Mouse (Mus musculus): ENCODE results near the gene Iffo2.
"Not testable (repeated sequence)": the region's sequence is repeated elsewhere in the genome, so short reads cannot be mapped to it uniquely, and the experiment has no call there.

Iffo2 gene

GRCm38 (mm10) chr4:139530248-139530647 lies at the start of gene Iffo2:
Gene Iffo2 (plus strand): TSS chr4:139530548.
- not testable (repeated sequence) for DNase-seq (ENCODE audit: low read depth, low spot score)

GRCm38 (mm10) chr4:139481400-139481799 lies 48.9 kb upstream of the Iffo2 start:
- DNase-seq (ENCODE audit: low read depth, low spot score): peak; percentile 18

- no peak for DNase-seq (ENCODE audit: low read depth, low spot score)
Measured at GRCm38 (mm10) chr4:139483461-139484105, 46.8 kb upstream of the Iffo2 start.

GRCm38 (mm10) chr4:139484496-139484895 lies 45.9 kb upstream of the Iffo2 start:
- no peak for DNase-seq (ENCODE audit: low read depth, low spot score)

GRCm38 (mm10) chr4:139487085-139487484 lies 43.3 kb upstream of the Iffo2 start:
- DNase-seq (ENCODE audit: low read depth, low spot score): peak; percentile 76

- DNase-seq (ENCODE audit: low read depth, low spot score): peak; percentile 64
Measured at GRCm38 (mm10) chr4:139488325-139488724, 42.0 kb upstream of the Iffo2 start.

GRCm38 (mm10) chr4:139489946-139490345 lies 40.4 kb upstream of the Iffo2 start:
- no peak for DNase-seq (ENCODE audit: low read depth, low spot score)

GRCm38 (mm10) chr4:139490413-139491055 lies 39.8 kb upstream of the Iffo2 start:
- no peak for DNase-seq (ENCODE audit: low read depth, low spot score)

GRCm38 (mm10) chr4:139491541-139492170 lies 38.7 kb upstream of the Iffo2 start:
- no peak for DNase-seq (ENCODE audit: low read depth, low spot score)

- no peak for DNase-seq (ENCODE audit: low read depth, low spot score)
Measured at GRCm38 (mm10) chr4:139492258-139492833, 38.0 kb upstream of the Iffo2 start.

GRCm38 (mm10) chr4:139493227-139494025 lies 36.9 kb upstream of the Iffo2 start:
- no peak for DNase-seq (ENCODE audit: low read depth, low spot score)

- DNase-seq (ENCODE audit: low read depth, low spot score): peak; percentile 26
Measured at GRCm38 (mm10) chr4:139500814-139501213, 29.5 kb upstream of the Iffo2 start.

GRCm38 (mm10) chr4:139501702-139502101 lies 28.6 kb upstream of the Iffo2 start:
- no peak for DNase-seq (ENCODE audit: low read depth, low spot score)

- DNase-seq (ENCODE audit: low read depth, low spot score): no peak
Measured at GRCm38 (mm10) chr4:139503919-139504318, 26.4 kb upstream of the Iffo2 start.

GRCm38 (mm10) chr4:139505716-139506115 lies 24.6 kb upstream of the Iffo2 start:
- peak; percentile 58 for DNase-seq (ENCODE audit: low read depth, low spot score)

- no peak for DNase-seq (ENCODE audit: low read depth, low spot score)
Measured at GRCm38 (mm10) chr4:139506727-139507126, 23.6 kb upstream of the Iffo2 start.

- DNase-seq (ENCODE audit: low read depth, low spot score): no peak
Measured at GRCm38 (mm10) chr4:139509069-139509468, 21.3 kb upstream of the Iffo2 start.

- DNase-seq (ENCODE audit: low read depth, low spot score): no peak
Measured at GRCm38 (mm10) chr4:139511557-139511956, 18.8 kb upstream of the Iffo2 start.

GRCm38 (mm10) chr4:139512985-139513384 lies 17.4 kb upstream of the Iffo2 start:
- DNase-seq (ENCODE audit: low read depth, low spot score): no peak

GRCm38 (mm10) chr4:139519221-139519620 lies 11.1 kb upstream of the Iffo2 start:
- DNase-seq (ENCODE audit: low read depth, low spot score): no peak

GRCm38 (mm10) chr4:139521926-139522325 lies 8.4 kb upstream of the Iffo2 start:
- no peak for DNase-seq (ENCODE audit: low read depth, low spot score)

- DNase-seq (ENCODE audit: low read depth, low spot score): no peak
Measured at GRCm38 (mm10) chr4:139526475-139526874, 3.9 kb upstream of the Iffo2 start.

All from ZHBTc4 (cell line).